Mouse (Mus musculus) ES-Bruce4 (cell line): ENCODE measurements at regions not wholly inside any gene's neighbourhood (a gene's known extent, or its start where the extent isn't known, plus 50 kb on each side); places are given as distances from the start of the nearest gene placed in this dataset.

ENCODE experiments used
- H3K27ac ChIP-seq: 2 replicates; pipeline ENCODE4 v1.5.1; 2012; ENCODE audit warnings: low read length, inconsistent platforms; ENCODE audit not compliant: insufficient read depth
- H3K27me3 ChIP-seq: 2 replicates; pipeline ENCODE4 v1.6.1; 2012; ENCODE audit warnings: mild to moderate bottlenecking, low read length, inconsistent platforms; ENCODE audit not compliant: control insufficient read depth, poor library complexity, insufficient read depth, severe bottlenecking
- H3K36me3 ChIP-seq: 2 replicates; pipeline ENCODE4 v1.6.1; 2012; ENCODE audit warnings: inconsistent platforms, mild to moderate bottlenecking, low read length, moderate library complexity; ENCODE audit not compliant: control insufficient read depth, poor library complexity, insufficient read depth, severe bottlenecking
- H3K4me1 ChIP-seq: one replicate; pipeline ENCODE4 v1.8.1; 2011; ENCODE audit warnings: low read length; ENCODE audit not compliant: control insufficient read depth, insufficient read depth
- H3K4me3 ChIP-seq: 2 replicates; pipeline ENCODE4 v1.5.1; 2011; ENCODE audit warnings: low read depth, mild to moderate bottlenecking, low read length
- H3K9ac ChIP-seq: 2 replicates; pipeline ENCODE4 v1.6.1; 2012; ENCODE audit warnings: low read depth, mild to moderate bottlenecking, inconsistent platforms; ENCODE audit not compliant: poor library complexity, severe bottlenecking
- H3K9me3 ChIP-seq: replicated peaks from 2 replicates; pipeline ENCODE4 v1.6.1; 2012; ENCODE audit warnings: mild to moderate bottlenecking, low read length, inconsistent platforms; ENCODE audit not compliant: control insufficient read depth, poor library complexity, insufficient read depth, severe bottlenecking
- CTCF ChIP-seq: IDR thresholded peaks from one replicate; pipeline ENCODE4 v1.8.1; 2011; ENCODE audit warnings: low read depth, low read length
- EP300 ChIP-seq: IDR thresholded peaks from 2 replicates; pipeline ENCODE4 v1.6.1; 2011; ENCODE audit warnings: low read depth, low read length; ENCODE audit not compliant: insufficient read depth
- POLR2A ChIP-seq: IDR thresholded peaks from one replicate; pipeline ENCODE4 v1.8.1; 2011; ENCODE audit warnings: low read length; ENCODE audit not compliant: insufficient read depth

- Histone ChIP-seq H3K27ac (no peak overlapping the region), H3K4me1 (no peaks in the 10 kb centered on the region), H3K9ac (no peak overlapping the region), H3K9me3 (no peaks in the 10 kb centered on the region), H3K27me3 (no peaks in the 10 kb centered on the region), H3K4me3 (no peak overlapping the region), H3K36me3 (no peaks in the 10 kb centered on the region)
- TF ChIP-seq CTCF (no peak), POLR2A (no peak), EP300 (no peak)
Measured at GRCm38 (mm10) chr12:107700868-107701597, 212.6 kb downstream of the 3110018I06Rik start.

DNA sequence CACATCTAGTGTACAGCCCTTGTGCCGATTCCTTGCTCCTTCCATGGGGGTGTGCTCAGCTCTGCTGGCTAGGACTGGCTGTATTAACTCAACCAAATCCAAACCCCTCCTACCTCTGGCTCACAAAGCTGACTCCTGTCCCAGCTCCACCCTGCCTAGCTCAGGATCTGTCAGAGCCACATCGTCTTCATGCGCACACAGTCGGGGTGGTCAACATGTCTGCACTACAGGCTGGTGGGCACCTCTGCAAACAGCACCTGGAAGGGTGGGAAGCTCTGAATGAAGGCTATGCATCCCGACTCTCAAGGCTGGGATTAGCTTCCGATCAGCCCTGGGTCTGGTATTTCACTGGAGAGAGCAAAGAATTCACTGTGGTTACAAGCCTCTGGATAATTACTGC is 220.4 kb downstream of the 3110018I06Rik start:
- Histone ChIP-seq H3K9me3 (no peaks in the 10 kb centered on the region; the same call in 1 of the 2 replicates), H3K27ac (no peak overlapping the region), H3K27me3 (no peaks in the 10 kb centered on the region), H3K9ac (no peak overlapping the region), H3K4me1 (no peaks in the 10 kb centered on the region), H3K36me3 (no peaks in the 10 kb centered on the region), H3K4me3 (no peak overlapping the region)
- TF ChIP-seq EP300 (no peak), POLR2A (no peak), CTCF (no peak)

DNA sequence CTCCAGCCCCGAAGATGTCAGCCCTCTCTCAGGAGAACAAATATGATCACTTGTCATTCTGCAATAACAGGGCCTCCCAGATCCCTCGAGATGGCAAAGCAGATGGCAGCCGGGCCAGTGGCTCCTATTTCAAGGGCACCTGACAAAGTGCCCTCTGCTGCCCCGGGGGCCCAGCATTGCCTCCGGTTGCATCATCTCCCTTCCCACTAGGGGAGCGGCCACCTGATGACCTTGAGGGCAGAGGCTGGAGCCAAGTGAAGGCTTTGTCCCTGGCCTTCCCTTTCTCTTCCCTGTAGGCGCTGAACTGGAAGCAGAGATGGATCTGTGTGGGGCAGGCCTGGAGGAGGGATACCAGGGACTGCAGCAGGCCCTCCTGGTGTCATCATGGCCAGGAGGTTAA is 222.6 kb downstream of the 3110018I06Rik start:
- no peak overlapping the region for H3K27ac ChIP-seq
- no peak overlapping the region for H3K9ac ChIP-seq
- no peaks in the 10 kb centered on the region; the same call in 1 of the 2 replicates for H3K9me3 ChIP-seq
- H3K27me3 ChIP-seq = no peaks in the 10 kb centered on the region
- no peaks in the 10 kb centered on the region for H3K4me1 ChIP-seq
- TF ChIP-seq EP300 (no peak), POLR2A (no peak), CTCF (no peak)
- no peak overlapping the region for H3K4me3 ChIP-seq
- H3K36me3 ChIP-seq = no peaks in the 10 kb centered on the region

DNA sequence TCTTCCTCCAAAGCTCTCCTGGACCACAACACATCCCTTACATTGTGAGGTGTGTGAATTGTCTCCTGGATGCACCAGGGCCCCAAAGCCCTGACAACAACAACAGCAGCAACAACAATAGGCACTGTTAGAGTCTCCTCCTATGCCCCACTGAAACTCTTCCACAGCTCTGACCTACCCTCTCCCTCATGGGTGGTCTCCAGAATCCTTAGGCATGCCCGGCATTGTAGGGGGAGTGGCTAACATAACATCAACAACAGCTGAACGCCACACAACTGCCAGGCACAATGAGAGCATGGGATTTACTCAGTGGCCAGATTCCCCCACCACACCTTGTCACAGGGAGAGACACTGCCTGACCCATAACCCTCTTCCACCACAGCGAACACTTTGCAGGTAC is 223.2 kb downstream of the 3110018I06Rik start:
- H3K36me3 ChIP-seq = no peaks in the 10 kb centered on the region
- no peak overlapping the region for H3K9ac ChIP-seq
- H3K9me3 ChIP-seq = no peaks in the 10 kb centered on the region; the same call in 1 of the 2 replicates
- no peaks in the 10 kb centered on the region for H3K27me3 ChIP-seq
- no peak overlapping the region for H3K27ac ChIP-seq
- H3K4me1 ChIP-seq = no peaks in the 10 kb centered on the region
- TF ChIP-seq EP300 (no peak), POLR2A (no peak), CTCF (no peak)
- no peak overlapping the region for H3K4me3 ChIP-seq

DNA sequence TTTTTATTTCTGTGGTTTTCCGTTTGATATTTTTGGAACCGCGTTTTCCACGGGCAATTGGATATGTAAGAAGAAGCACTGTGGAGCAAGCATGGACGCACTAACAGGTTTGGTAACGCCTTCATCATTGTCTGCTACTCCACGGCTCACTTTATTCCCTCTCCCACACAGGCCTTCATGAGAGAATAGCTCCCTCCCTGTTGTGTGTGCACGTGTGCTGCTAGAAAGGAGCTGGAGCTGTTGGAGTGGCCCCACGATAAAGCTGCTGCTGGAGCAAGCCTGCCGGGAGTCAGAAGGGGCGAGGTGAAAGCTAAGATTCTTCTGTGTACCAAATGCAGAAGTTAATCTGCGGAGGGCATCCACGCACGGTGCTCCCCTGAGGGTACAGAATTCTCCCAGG is 224.8 kb downstream of the 3110018I06Rik start:
- no peak overlapping the region for H3K27ac ChIP-seq
- no peaks in the 10 kb centered on the region for H3K9me3 ChIP-seq
- H3K36me3 ChIP-seq = no peaks in the 10 kb centered on the region
- H3K4me1 ChIP-seq = no peaks in the 10 kb centered on the region
- H3K27me3 ChIP-seq = no peaks in the 10 kb centered on the region
- TF ChIP-seq CTCF = no peak
- H3K9ac ChIP-seq = no peak overlapping the region
- H3K4me3 ChIP-seq = no peak overlapping the region

DNA sequence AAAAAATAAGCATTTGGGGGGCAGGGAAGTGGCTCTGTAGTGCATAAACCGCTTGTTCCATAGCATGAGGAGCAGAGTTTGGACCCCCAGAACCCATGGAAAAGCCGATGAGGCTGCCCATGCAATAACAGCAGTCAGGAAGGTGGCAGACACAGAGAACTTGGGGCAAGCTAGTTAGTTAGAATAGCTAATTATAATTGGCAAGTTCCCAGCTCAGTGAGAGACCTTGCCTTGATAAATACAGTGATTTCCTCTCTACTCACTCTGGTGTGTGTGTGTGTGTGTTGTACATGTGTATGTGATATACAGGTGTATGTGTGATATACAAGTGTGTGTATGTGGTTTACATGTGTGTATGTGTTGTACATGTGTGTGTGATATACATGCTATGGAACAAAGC is 226.4 kb downstream of the 3110018I06Rik start:
- Histone ChIP-seq H3K36me3 (no peaks in the 10 kb centered on the region), H3K27me3 (no peaks in the 10 kb centered on the region), H3K4me1 (no peaks in the 10 kb centered on the region), H3K9me3 (no peaks in the 10 kb centered on the region), H3K4me3 (no peak overlapping the region), H3K27ac (no peak overlapping the region), H3K9ac (no peak overlapping the region)
- TF ChIP-seq EP300 (no peak), POLR2A (no peak), CTCF (no peak)
